Mouse (Mus musculus) spleen, adult 12 weeks (tissue): ENCODE results near the gene Timmdc1.

Experiments
- DNase-seq: peaks from one replicate; pipeline ENCODE4 v3.0.0; 2022; ENCODE audit warnings: low spot score

Gene Timmdc1

GRCm38 (mm10) chr16:38522129-38523084 lies at the start of gene Timmdc1:
TSS of gene Timmdc1 (minus strand) at chr16:38522663.
- peak; percentile 69 for DNase-seq

DNA sequence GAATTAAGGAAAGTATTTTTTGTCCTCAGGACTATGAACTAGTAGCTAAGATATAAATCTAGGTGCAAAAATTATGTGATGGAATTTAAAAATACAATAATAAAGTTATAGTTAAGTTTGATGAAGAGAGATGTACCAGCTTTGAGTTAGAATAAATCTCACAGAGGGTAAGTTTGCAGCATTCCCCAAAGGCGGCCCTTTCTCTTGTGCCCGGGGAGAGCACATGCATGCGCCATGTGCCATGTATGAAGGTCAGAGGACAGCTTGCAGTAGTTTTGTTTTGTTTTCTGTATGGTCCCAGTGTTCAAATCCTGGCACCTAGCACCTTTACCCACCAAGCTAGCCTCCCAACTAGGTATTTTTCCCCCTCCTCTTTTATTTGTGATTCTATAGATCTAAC lies 49.0 kb upstream of the Timmdc1 start:
- no peak for DNase-seq

DNA sequence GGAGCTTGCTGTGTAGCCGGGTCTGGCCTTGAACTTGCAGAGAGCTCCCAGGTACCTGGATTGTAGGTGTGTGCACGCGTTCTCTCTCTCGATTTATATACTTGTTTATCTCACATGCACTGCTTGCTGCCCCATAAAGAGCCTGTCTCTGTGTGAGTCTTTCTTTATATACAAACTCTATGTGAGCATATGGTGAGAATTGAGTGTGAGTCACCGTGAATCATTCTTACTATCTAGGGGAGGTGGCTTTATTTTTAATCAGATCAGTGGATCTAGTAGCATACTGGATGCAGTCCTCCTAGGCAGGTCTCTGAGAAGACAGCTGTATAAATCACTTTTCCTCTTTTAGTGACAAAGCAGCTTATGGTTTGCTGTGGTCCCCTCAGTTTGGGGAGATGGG lies 45.7 kb upstream of the Timmdc1 start:
- no peak for DNase-seq

DNA sequence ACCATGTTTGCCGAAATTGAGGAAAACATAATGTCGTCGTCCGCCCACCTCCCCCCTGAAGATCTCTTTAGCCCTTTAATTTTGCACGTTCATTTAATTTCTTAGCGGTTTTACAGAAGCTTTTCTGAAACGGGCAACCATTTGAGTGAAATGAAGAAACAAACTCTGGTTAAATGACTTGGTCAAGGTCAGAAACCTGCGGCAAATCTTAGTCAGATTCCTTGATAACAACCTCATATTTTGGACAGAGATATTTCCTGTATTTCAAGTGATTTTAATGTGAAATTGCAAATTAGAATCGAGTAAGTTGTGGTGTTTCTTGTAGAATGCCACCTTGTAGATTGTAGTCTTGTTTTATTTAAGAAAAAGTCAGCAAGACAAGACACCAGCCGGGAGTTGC lies 41.1 kb upstream of the Timmdc1 start:
- no peak for DNase-seq

DNA sequence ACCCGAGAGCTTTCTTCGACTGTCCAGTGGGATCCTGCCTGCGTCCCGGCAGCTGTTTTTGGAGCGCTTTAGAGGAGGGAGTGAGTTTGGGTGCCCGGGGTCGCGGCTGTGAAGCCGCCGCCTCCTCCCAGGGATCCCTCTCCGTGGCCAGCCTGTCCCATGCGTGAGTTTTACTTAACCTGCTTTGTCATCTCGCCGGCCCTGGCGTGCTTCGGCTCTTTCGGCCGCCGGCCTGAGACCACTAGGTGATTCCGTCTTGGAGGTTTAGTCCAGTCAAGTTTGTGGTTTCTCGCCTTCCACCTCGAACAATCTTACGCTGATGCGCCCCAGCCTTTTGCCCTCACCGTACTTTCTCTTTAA lies 40.5 kb upstream of the Timmdc1 start:
- DNase-seq: no peak

GRCm38 (mm10) chr16:38562131-38562967 lies 39.9 kb upstream of the Timmdc1 start:
- peak; percentile 90 for DNase-seq

GRCm38 (mm10) chr16:38558221-38558748 lies 35.8 kb upstream of the Timmdc1 start, which contains the start of gene Tmem39a:
TSS of gene Tmem39a (plus strand) at chr16:38558698.
- no peak for DNase-seq

- no peak for DNase-seq
Measured at GRCm38 (mm10) chr16:38555988-38556387, 33.5 kb upstream of the Timmdc1 start.

GRCm38 (mm10) chr16:38549479-38550396 lies 27.3 kb upstream of the Timmdc1 start, which contains the start of gene Poglut1:
TSS of gene Poglut1 (minus strand) at chr16:38550258.
- peak; percentile 42 for DNase-seq

DNA sequence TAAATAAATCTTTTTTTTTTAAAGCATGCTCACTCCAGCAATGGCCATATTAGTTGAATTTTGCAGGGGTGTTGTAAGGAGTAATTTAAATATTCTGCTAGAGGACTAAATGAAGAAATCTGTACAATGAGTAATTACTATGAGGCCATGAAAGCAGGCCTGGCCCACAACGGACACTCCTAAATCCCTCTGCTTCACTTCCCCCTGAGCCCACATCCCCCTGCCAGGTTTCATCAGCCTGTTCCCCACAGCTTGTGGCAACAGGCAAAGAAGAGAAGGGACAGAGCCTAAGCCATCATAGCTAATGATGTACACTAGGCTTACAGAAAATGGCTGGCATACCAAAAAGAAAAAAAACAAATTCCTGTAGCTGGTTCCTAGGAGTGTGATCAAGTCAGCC lies 25.5 kb upstream of the Timmdc1 start:
- DNase-seq: no peak

DNA sequence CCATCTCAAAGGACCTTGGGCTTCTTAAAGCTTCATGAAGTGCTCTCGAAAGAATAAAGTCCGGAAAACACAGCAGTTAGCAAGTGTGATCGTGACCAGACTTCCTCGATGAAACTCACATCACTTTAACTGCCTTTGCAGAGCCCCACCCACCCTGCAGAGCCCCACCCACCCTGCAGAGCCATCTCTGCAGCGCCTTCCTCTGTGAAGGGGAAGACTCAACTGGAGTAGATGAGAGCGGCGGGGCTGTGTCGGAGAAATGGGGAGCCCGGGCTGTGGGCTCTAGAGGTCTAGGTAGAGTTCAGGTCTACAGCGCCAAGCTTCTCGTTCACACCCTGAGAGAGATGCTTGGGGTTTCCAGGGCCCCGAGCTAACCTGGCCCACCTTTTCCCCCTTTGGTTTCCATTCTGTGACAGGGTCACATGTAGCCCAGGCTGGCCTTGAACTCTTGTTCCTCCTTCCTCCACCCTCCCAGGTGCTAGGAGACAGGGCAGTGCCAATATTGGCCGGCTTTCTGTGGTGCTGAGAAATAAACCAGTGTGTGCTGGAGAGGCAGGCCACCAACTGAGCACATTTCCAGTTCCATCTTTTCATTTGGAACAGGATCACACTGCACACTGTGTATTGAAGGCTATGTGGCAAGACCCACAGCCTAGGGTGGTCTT lies 16.4 kb upstream of the Timmdc1 start:
- DNase-seq: no peak

- DNase-seq: peak; percentile 58
Measured at GRCm38 (mm10) chr16:38536544-38537146, 14.2 kb upstream of the Timmdc1 start.

GRCm38 (mm10) chr16:38526264-38526663 lies 3.8 kb upstream of the Timmdc1 start:
- DNase-seq: no peak

GRCm38 (mm10) chr16:38521211-38521987 lies 1.1 kb downstream of the Timmdc1 start:
- no peak for DNase-seq

GRCm38 (mm10) chr16:38519140-38519539 lies 3.3 kb downstream of the Timmdc1 start:
- no peak for DNase-seq

DNA sequence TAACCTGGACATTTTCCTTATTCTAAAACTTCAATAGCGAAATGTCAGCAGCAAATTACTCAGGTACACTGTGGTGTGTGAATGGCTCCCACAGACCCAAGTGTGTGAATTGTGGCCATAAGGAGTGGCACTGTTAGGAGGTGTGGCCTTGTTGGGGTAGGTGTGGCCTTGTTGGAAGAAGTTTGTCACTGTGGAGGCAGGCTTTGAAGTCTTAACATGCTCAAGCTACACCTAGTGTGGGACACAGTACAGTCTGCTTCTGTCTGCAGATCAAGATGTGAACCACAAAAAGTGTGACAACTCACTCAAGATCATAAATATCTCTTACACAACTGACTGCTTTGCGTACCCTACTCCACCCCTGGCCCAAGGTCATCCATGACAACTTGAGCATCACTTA lies 11.6 kb downstream of the Timmdc1 start:
- no peak for DNase-seq

GRCm38 (mm10) chr16:38506041-38506634 lies 16.3 kb downstream of the Timmdc1 start:
- DNase-seq: no peak

GRCm38 (mm10) chr16:38503528-38503927 lies 18.9 kb downstream of the Timmdc1 start:
- DNase-seq: no peak

GRCm38 (mm10) chr16:38502469-38502868 lies 20.0 kb downstream of the Timmdc1 start:
- DNase-seq: no peak
